Mouse (Mus musculus) left cerebral cortex, adult 11 months (tissue): ENCODE measurements around the gene Rora.
A peak's percentile ranks its signal among the peaks of the same experiment; 100 is the strongest.

Source experiments
- DNase-seq: peaks from one replicate; pipeline ENCODE4 v3.0.0; 2022; ENCODE audit warnings: low spot score

Rora gene

DNA sequence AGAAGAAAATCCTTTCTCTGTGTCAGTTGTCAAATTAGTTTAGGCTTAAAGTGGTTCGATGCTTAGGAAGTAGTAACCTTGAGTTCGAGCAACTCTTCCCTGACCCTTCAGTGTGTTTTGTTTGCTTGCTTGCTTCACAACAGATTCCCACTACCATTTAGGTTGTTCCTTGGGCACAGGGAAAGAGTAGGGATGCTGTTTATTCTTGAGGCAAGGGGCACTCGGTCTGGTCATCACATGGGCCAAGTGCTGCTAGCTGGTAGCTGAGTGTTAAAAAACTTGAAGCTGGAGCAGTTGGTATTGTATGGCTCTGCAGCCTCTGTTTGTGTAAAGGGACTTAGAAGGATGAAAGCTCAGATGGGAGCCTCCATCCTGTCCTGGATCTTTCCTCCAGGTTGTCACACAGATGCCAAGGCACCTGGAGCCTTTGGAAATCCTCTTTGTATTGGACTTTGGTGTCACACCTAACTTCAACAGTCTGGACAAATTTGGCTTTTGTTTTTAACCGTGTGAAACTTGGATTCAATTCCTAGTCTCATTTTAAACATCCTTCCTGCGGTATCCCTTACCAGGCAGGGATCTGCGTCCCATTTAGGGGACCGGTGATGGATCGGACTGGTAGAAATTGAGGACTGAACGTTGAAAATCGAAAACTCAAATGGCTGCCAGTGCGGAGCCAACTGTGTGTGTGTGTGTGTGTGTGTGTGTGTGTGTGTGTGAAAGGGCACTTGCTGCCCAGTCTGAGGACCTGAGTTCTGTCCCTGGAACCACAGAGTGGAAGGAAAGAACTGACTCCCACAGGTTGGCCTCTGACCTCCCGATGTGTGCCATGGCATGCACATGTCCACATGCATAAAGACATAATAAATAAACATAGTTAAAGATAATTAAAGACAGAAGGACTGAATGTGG is 639.4 kb downstream of the Rora start:
- DNase-seq, result no peak

DNA sequence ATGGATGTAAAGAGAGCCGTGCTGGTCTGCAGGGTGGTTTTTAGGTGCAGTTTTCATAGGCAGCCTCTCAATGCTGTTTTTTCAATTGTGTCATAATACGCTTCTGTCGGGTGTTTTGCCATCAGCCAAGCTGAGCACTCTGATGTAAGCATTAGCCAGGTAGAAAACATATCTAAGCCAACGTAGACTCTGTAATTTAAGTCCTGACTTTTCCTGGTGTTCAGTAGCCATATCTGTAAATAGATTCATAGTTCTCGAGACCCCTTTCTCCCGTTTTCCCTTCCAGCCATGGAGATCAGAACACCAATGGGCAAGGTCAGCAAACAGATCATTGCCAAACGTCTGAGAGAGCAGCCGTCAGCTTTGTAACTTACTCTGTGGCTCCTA is 640.1 kb downstream of the Rora start:
- no peak for DNase-seq

DNA sequence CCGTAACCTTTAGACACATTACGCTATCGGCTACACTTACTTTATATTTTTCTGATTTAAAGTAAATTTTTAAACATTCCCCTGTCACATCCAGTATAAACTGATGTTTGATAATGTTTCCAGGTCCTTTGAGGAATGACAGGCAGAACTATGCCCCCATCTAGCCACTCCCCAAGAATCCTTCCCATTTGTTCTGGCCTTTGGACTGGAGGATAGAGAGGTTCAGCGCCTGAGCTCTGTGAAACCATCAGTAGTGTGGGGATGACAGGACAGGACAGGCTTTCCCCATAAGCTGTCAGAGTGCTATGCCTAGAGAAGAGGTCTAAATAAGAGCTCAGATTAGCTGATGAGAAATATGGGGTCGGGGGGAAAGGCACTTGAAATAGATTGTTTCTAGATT is 640.8 kb downstream of the Rora start:
- no peak for DNase-seq

DNA sequence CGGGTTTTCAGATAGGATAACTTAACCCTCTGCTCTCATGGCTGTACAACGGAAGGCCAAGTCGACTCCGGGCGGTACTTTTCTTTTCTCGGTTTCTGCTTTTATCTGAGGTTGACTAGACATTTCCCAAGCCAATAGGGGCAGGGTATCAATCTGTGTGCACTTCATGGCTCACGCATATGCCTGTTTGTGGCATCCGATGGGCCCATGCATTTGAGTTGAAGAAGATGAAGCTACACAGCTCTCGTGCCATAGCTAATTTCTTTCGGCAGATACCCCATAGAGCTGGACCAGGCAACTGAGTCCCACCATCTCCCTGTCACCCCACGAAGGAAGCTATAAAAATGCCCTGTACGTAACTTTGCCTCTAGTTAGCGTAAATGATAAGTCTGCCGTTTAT is 641.3 kb downstream of the Rora start:
- no peak for DNase-seq

DNA sequence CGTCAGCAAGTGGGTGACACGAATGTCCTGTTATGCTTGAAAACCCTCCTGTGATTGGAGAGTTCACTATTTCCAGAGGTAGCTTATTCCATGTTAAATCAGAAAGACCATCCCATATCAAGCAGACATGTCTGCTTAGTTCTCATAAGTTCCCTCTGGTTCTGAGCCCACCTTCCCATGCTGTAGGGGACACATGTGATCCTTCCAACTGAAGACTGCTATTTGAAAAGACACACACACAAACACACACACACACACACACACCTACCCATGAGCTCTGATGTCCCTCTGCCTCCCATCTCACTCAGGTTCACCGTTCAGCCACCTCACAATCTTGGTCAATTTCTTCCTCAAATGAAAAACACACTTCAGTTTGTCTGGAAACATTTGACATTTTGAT is 642.2 kb downstream of the Rora start:
- no peak for DNase-seq

DNA sequence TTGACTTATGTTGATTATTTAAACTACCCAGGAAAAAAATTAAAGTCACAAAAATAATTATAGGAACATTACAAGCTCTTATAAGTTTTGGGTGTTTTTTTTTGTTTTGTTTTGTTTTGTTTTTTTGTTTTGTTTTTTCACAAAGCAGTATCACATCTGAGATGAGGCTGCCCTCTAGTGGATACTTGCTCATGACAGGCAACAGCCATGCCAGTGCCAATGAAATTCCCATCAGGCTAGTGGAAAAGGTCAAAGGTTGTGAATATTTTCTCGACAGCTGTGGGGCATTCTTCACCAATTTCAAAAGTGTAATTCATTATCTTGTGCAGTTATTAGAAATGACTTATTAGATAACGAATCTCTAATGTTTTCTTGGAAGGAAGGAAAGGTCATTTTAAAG is 642.8 kb downstream of the Rora start:
- peak; percentile 31 for DNase-seq

DNA sequence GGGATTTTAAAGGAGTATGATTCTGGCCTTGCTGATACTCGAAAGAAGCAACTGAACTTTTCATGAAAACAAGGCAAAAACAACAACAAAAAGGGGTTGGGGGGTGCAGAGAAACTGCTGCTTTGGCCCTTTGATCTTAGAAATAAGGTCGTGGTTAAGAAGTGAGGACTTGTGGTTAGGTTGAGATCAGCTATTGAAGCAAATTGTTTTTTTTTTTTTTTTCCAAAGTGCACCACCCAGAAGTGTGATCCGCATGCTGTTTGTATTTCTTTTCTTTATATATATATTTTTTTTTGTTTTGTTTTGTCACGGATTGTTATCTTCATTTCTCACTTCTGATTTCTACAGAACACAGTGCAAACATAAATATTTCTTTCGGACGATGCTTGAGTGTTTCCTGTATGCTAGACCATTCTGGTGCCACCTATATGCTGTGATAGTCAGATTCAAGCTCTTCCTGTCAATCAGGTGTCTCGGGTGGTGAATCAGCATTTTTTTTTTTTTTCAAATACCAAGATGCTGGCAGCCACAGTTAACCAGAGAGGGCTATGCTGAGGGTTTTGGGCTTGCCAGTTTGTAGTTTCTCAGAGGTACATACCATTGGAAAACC is 644.3 kb downstream of the Rora start:
- no peak for DNase-seq

DNA sequence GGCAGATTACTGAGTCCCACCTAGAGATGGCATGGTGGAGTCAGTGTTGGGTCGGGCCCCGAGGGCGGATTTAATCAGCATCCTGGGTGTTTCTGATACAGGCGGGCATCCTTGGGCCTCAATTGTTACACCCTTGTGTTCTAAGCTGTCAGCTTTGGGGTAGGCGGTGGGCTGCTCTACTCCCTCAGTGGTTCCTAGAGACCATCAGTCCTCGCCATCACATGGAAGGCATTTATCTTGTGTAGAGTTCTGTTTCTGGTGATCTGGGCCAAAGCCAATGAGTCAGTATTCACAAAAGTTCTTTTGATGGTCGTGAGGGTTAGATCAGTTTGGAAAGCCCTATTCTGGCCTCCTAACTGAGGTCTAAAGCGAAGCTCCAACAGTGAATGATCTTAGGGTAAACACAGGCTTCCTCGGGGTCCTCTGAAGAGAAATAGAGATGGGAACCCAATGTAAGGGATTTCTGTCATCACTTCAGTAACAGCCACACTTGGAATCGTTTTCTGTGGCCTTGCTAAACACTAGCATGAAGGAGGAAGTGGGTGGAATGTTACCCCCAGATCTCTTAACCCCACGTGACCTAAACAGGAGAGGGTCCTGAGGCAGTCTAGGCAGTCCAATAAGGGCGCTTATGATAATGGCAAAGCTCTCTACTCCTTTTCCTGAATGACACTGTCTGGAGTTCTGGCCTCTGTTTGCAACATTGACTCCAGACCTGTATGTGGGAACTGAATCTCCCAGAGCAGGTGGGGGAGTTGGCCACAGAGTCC is 645.2 kb downstream of the Rora start:
- DNase-seq, result no peak

DNA sequence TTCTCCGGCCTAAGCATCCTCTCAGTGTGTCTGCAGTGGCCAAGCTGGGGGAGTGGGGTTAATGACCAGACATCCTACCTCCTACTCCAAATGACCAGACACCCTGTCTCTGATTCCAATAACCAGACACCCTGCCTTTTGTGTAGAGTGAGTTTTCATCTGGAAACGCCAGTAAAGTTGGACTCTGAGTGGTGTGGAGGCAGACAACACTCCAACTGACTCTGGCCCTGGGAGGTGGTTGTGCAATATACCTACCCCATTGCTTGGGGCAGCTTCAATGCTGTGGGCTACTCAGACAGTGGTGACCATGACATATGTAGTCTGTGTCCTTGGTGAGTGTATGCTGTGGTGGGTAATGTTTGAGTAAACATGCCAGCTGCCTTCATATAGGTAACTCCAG is 645.9 kb downstream of the Rora start:
- no peak for DNase-seq

DNA sequence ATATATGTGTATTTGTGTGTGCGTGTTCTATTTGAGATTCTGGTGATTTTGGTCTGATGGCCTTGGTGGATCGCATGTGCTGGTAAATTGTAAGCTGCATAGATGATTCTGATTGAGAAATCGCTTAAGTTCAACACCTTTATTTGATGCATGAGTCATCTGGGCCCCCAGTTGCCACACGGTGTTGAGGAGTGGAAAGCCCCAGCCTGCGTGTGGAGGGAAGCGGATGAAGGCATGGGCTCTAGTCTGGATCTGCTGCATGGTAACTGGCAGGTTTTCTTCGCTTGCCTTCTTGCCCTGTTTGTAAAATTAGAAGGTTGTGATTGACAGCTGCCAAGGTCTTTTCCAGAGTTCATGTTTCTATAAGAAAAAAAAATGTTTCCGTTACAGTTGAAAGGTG is 646.7 kb downstream of the Rora start:
- DNase-seq, result no peak

DNA sequence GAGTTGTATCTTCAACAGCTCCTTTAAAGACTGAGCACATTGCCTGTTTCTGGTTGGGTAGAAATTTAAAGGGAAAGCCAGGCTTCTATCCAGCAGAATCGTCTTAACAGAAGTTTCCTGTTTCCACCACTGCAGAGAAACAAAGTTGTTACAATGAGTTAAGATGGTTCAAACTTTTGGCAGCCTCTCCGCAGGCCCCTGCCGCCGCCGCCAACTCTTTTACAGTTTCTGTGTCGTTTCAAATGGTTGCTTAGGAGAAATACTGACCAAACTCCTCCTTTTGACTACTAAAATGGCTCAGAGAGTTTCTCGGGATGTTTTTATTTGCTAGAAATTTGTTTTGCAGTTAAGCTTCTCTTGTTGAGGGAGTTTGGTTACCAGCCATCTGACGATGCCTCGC is 647.9 kb downstream of the Rora start:
- DNase-seq, result no peak

DNA sequence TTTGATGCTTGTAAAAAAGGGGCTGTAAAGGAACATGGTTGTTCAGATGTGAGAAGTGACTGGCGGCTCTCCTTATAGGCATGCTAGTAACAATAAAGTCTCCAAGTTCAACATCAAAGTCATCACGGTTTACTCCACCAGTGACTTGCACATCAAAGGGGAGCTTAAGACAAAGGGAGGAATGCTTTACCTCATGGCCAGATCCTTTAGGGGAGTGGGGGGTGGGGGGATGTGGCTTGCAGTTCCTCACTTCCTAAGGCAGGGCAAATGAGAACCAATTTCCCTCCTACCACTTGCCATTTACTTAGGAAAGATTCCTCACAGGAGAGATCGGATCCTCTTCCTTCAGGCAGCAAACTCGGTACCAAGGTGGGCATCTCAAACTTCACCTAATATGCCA is 648.4 kb downstream of the Rora start:
- DNase-seq, result no peak

DNA sequence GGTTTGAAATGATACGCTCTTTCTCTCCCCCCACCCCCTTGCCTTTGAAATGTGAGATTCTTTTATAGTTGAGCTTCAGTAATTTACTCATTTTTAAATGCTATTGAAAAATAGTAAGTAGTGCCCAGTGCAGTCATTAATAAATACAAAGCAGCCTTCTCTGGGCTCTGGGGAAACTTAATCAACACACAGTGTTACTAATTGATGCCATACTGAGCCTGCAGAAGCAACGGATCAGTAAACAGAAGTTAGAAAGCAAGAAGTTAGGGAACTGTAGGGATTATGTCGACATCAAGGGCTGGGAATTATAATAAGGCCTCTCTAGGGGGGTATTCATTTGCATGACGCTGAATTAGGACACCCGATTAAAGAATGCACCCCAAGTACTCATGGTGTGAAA is 649.3 kb downstream of the Rora start:
- DNase-seq, result no peak

DNA sequence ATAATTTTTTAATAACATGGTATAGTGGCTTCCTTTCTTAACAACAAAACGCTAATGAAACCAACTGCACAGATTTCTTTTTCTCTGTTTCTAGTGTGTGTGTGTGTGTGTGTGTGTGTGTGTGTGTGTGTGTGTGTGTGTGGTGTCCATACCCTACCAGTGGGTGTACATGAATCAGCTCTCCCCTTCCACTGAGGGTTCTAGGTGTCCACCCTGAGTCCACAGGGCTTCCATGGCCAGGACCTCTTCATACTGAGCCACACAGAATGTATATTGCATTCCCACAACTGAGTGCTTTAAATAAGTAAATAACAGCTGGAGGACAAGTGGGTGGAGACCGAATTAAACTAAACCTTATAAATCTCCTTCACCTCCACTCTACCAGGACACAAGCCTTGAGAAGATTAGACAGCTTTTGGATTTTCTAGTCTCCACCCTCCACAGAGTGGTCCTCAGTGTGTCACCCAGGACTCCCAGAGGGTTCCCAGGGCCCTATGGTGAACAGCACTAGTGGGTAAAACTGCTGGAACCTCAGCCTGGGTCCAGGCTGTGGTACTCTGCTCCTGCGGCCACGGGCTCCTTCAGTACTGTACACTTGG is 649.9 kb downstream of the Rora start:
- DNase-seq, result no peak

DNA sequence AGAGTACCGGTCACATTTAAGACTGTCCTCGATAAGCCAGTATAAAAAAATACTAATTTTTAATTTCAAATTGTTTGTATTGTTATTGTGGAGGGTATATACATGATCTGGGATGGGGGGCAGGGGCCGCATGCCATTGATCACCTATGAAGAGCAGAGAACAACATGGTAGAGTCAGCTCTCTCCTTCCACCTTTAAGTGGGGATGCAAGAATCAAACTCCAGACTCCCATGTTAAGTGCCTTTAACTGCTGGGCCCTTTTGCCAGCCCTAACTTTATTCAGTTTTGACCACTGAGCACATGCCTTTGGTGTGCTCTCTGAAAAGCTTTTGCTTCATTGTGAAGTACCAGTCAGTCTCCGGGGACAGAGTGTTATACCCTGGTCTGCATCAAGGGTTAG is 650.4 kb downstream of the Rora start:
- DNase-seq, result no peak

DNA sequence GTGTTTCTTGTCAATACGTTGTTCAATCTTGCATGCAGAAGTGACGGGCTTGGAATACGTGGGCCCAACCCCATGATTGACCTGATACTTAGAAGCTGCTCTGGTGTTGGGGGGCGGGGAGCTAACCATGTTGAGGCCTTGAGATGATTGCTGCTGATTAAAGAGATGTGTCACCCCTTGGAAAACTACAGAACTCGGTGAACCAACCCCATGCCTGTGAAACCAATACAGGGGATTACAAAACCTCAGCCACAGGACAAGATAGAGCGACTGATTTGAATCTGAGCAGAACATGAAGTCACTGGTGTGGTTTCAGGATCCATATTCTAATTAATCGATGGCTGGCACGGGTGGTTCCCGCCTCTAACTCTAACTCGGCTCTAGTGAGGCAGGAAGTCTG is 650.9 kb downstream of the Rora start:
- DNase-seq, result no peak

DNA sequence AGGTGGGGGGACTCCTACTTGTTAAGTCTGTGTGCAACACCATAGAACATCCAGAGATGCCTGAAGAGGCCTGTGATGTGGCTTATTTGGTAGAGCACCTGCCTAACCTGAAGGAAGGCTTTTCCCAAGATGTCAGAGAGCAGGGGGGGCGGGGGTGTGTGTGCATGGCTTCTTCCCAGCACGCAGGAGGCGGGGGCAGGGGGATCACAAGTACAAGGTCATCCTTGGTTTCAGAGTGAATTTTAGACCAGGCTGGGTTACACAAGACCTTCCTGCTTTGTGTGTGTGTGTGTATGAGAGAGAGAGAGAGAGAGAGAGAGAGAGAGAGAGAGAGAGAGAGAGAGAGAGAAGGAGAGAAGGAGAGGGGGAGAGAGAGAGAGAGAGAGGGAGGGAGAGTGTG is 651.4 kb downstream of the Rora start:
- no peak for DNase-seq

DNA sequence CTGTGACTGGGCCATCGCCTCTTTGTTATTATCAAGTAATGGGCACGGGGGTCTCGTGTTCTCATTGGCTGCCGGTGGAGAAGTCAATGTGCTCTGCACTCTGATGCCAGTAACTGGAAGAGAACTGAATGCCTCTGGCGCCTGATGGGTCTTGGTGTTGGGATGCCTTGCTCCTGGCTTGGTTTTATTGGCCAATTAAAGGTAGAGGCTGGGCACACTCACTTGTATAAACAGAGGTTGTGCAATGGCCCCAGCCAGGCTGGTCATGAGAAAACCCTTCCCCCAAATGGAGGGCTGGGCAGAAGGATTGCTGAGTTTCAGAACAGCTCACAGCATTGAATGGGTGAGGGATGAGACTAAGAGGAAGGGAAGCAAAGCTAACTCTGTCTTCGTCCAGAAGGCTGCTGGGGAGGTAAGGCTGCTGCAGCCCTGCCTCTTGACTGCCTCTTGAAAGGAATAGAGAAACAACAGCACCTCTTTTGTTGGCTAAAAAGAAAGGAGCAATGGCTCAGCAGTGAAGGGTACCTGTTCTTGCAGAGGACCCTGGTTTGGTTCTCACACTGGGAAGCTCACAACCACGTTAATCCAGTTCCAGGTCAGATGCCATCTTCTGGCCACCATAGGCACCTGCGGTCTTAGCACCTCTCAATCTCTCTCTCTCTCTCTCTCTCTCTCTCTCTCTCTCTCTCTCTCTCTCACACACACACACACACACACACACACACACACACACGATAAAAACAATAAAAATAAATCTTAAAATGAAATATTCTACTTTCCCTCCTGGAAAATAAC is 653.3 kb downstream of the Rora start:
- no peak for DNase-seq

DNA sequence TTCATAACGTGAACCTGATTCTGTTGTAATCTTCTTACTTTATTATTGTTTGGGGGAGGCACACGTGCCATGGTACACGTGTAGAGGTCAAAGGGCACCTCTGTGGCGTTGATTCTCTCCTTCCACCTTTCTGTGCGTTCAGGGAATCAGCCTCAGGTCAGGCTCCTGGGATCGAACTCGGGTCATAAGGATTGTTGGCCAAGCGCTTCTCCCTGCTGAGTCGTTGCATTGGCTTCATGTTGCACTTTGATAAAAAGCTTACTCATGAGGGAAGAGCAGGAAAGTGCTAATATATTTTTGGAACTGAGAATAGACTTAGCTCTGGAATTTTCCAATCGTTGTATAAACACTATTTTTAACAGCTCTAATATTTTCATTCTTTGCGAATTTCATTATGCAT is 654.4 kb downstream of the Rora start:
- no peak for DNase-seq

DNA sequence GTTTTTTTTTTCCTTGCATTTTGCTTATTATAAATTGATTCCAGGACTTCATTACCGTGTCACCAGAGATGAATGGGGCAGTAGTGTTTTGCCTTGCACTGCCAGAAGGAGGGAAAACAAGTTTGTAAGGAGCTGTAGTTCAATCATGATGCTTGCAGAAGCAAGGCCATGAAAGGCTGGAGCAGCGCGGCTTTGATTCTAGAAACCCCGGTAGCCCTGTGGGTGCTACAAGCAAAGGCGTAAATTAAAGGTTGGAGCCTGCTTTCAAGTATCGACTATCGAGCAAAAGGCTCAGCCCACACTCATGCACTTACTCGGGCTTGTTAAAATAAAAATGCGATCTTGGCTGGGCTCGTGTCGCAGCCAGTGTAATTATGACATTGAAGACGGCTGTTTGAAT is 656.9 kb downstream of the Rora start:
- no peak for DNase-seq

DNA sequence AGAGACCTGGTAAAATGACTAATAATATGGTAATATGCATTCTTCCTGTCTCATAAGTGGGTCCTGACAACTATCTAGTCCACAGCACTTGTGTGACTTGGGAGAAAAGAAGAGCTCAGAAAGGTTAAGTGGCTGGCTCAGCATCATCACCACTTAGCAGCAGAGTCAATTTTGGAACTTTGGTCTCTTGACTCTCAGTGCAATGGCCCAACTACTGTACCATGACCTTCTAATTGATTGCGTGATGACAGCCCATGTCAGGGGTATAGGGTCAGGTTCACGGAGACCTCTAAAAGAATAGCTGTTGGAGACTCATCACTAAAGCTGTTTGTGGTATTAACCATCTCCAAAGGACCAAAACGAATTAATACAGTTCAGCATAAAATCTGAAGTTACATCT is 659.7 kb downstream of the Rora start:
- DNase-seq, result no peak
